Mouse (Mus musculus) left cerebral cortex, adult 18-20 months (tissue): Measurements from ENCODE around the gene Usp3. TPM values are rescaled to one million over a fixed set of nuclear protein-coding genes. Genes with fewer than 3 reads are reported as not detected.

ENCODE experiments used
- DNase-seq, 2 experiments: peaks; one replicate each; pipeline ENCODE4 v3.0.0; 2021 to 2022; ENCODE audit warnings: low spot score in 2 of 2, mixed read lengths in 1 of 2
- long read RNA-seq, 2 experiments: library from polyadenylated mRNA; stranded (forward); transcript quantifications; one replicate each; pipeline ENCODE4 v2.0.0; 2021
- total RNA-seq, 2 experiments: library from RNA; stranded (reverse); gene quantifications; 2 replicates each; pipeline ENCODE4 v1.2.3; 2021

The Usp3 gene
- 10 to 100 TPM; 38.3 to 38.5 TPM for total RNA-seq
- long read RNA-seq, experiment 1, full-length matches to known transcripts: 19 of 33 reads
- long read RNA-seq, experiment 1, partial matches to known transcripts: 3 of 33 reads
- long read RNA-seq, experiment 1, other reads (novel, unspliced or antisense): 11 of 33 reads
- long read RNA-seq, experiment 2, full-length matches to known transcripts: 7 of 9 reads
- long read RNA-seq, experiment 2, partial matches to known transcripts: 0 of 9 reads
- long read RNA-seq, experiment 2, other reads (novel, unspliced or antisense): 2 of 9 reads

GRCm38 (mm10) chr9:66592708-66593612 lies at the start of gene Usp3:
Gene Usp3 (minus strand): TSS chr9:66593142.
- DNase-seq: peak; percentile 91 to 92

GRCm38 (mm10) chr9:66640491-66640890 lies 47.5 kb upstream of the Usp3 start:
- DNase-seq: no peak

GRCm38 (mm10) chr9:66639626-66640025 lies 46.7 kb upstream of the Usp3 start:
- no peak for DNase-seq

- no peak for DNase-seq
Observed at GRCm38 (mm10) chr9:66632441-66632840, 39.5 kb upstream of the Usp3 start.

GRCm38 (mm10) chr9:66630931-66631330 lies 38.0 kb upstream of the Usp3 start:
- no peak for DNase-seq

- no peak for DNase-seq
Observed at GRCm38 (mm10) chr9:66626661-66627060, 33.7 kb upstream of the Usp3 start.

GRCm38 (mm10) chr9:66625974-66626530 lies 33.1 kb upstream of the Usp3 start:
- no peak for DNase-seq

- DNase-seq: no peak
Observed at GRCm38 (mm10) chr9:66624873-66625272, 31.9 kb upstream of the Usp3 start.

GRCm38 (mm10) chr9:66623627-66624026 lies 30.7 kb upstream of the Usp3 start:
- DNase-seq: no peak

- DNase-seq: no peak
Observed at GRCm38 (mm10) chr9:66620581-66620981, 27.6 kb upstream of the Usp3 start.

GRCm38 (mm10) chr9:66620055-66620454 lies 27.1 kb upstream of the Usp3 start:
- DNase-seq: no peak

- DNase-seq: no peak
Observed at GRCm38 (mm10) chr9:66617812-66618211, 24.9 kb upstream of the Usp3 start.

GRCm38 (mm10) chr9:66616858-66617257 lies 23.9 kb upstream of the Usp3 start:
- DNase-seq: no peak

- no peak for DNase-seq
Observed at GRCm38 (mm10) chr9:66615141-66615540, 22.2 kb upstream of the Usp3 start.

- no peak for DNase-seq
Observed at GRCm38 (mm10) chr9:66614547-66614946, 21.6 kb upstream of the Usp3 start.

GRCm38 (mm10) chr9:66613667-66614066 lies 20.7 kb upstream of the Usp3 start:
- DNase-seq: no peak

GRCm38 (mm10) chr9:66611478-66612093 lies 18.6 kb upstream of the Usp3 start:
- peak; percentile 89 to 96 for DNase-seq

- DNase-seq: no peak
Observed at GRCm38 (mm10) chr9:66608817-66609345, 15.9 kb upstream of the Usp3 start.

- no peak for DNase-seq
Observed at GRCm38 (mm10) chr9:66606851-66607250, 13.9 kb upstream of the Usp3 start.

GRCm38 (mm10) chr9:66605876-66606750 lies 13.2 kb upstream of the Usp3 start:
- DNase-seq: no peak
